Mouse (Mus musculus): ENCODE results near the gene Igfbp6.
A peak's percentile ranks its signal among the peaks of the same experiment; 100 is the strongest.

DNA sequence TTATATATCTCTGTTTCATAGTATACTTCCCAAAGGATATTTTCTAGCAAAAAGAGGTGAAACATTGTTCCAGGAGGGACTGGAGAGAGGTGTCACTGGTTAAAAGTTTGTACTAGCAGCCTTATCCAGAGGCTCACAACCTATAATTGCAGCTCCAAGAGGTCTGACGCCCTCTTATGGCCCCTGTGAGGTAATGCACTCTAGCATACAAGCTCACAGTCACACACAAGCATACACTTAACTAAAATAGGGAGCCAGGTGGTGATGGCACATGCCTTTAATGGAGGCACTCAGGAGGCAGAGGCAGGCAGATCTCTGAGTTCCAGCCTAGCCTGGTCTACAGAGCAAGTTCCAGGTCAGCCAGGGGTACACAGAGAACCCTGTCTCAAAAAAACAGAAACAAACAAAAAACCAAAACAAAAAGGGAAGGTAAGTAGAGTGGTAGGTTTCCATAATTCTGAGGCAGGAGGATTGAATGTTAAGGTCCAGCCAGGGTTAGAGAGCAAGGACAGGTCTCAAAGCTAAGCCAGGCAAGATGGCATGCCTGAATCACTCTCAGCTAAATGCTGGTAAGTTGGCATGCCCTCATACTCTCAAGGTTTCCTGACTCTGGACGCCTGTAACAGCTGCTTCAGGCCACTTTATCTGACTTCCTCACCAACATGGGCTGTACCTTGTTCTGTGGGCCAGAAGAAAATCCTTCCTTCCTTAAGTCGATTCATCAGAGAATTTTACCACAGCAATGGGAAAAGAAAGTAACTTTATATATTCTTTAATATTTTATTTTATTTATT lies 19.9 kb downstream of the Igfbp6 start:
- TF ChIP-seq CTCF (conservative IDR thresholded peaks at IDR 0.05; ENCODE audit: insufficient read depth, insufficient read length, low read depth, low read length) (peak; percentile 28; the same call in 1 of the 2 replicates), POLR2A (IDR thresholded peaks at IDR 0.05; ENCODE audit: low read depth, low read length) (no peak)
